Mouse (Mus musculus) kidney, adult 2 months (tissue): ENCODE results near the gene Ip6k3. TPM values are rescaled to one million over a fixed set of nuclear protein-coding genes. Genes with fewer than 3 reads are reported as not detected.

Experiments used
- DNase-seq: peaks from one replicate; pipeline ENCODE4 v3.0.0; 2021
- H3K27ac ChIP-seq: fragments of 200-500 bp; 2 replicates; pipeline ENCODE4 v1.5.1; 2012; ENCODE audit warnings: low read depth, low read length, control low read depth, inconsistent platforms; ENCODE audit not compliant: insufficient read depth
- H3K27me3 ChIP-seq: fragments of 200-500 bp; replicated peaks from 2 replicates; pipeline ENCODE4 v1.6.1; 2012; ENCODE audit warnings: mild to moderate bottlenecking, moderate library complexity, low read length, inconsistent platforms; ENCODE audit not compliant: control insufficient read depth, insufficient read depth
- H3K36me3 ChIP-seq: fragments of 200-500 bp; 2 replicates; pipeline ENCODE4 v1.6.1; 2012; ENCODE audit warnings: mild to moderate bottlenecking, moderate library complexity, low read length, inconsistent platforms; ENCODE audit not compliant: control insufficient read depth, insufficient read depth
- H3K4me1 ChIP-seq: fragments of 200-500 bp; 2 replicates; pipeline ENCODE4 v1.6.1; 2011; ENCODE audit warnings: low read length; ENCODE audit not compliant: control insufficient read depth, insufficient read depth
- H3K4me3 ChIP-seq: fragments of 200-500 bp; 2 replicates; pipeline ENCODE4 v1.5.1; 2011; ENCODE audit warnings: mild to moderate bottlenecking, low read depth, low read length, control low read depth; ENCODE audit not compliant: insufficient read depth
- CTCF ChIP-seq: fragments of 200-500 bp; conservative IDR thresholded peaks from 2 replicates; pipeline ENCODE4 v1.5.1; 2011; ENCODE audit warnings: low read depth, mild to moderate bottlenecking, control low read depth, low read length, moderate library complexity, mixed read lengths; ENCODE audit not compliant: insufficient read depth, insufficient read length
- POLR2A ChIP-seq: fragments of 200-500 bp; IDR thresholded peaks from one replicate; pipeline ENCODE4 v1.6.1; 2011; ENCODE audit warnings: low read depth, low read length, control low read depth
- WGBS: fragments of 180-500 bp; shearing (Covaris S2); methylation state at CpG from one replicate; pipeline ENCODE4 v1.1.7; 2018; 5-methylcytosine and 5-hydroxymethylcytosine counted together
- polyA plus RNA-seq: library from polyadenylated mRNA; depleted of rRNA; stranded (reverse); fragments of >200 nt; gene quantifications from 2 replicates; pipeline ENCODE4 v1.2.3, GENCODE M21; 2012

The Ip6k3 gene
- polyA plus RNA-seq, 1 experiment: 1.1 TPM

- no peak for DNase-seq
- H3K4me1 ChIP-seq: peaks cover 4% of the 10 kb centered on the region
- no peak for TF ChIP-seq CTCF
- TF ChIP-seq POLR2A: no peak
- 62% methylated on average over 9 of the region's 9 CpGs for WGBS
- H3K27ac ChIP-seq: no peak overlapping the region
- H3K27me3 ChIP-seq: no peaks in the 10 kb centered on the region
- H3K36me3 ChIP-seq: no peaks in the 10 kb centered on the region
- no peak overlapping the region for H3K4me3 ChIP-seq
These were observed 37.3 kb downstream of the Ip6k3 start for GRCm38 (mm10) chr17:27130246-27130645.

GRCm38 (mm10) chr17:27129819-27130218 is 37.8 kb downstream of the Ip6k3 start:
- Histone ChIP-seq H3K36me3 (no peaks in the 10 kb centered on the region), H3K4me3 (no peak overlapping the region), H3K27me3 (no peaks in the 10 kb centered on the region), H3K4me1 (peaks cover 4% of the 10 kb centered on the region), H3K27ac (no peak overlapping the region)
- TF ChIP-seq POLR2A (no peak), CTCF (no peak)
- no peak for DNase-seq
- WGBS: 84% methylated on average over 7 of the region's 7 CpGs

- peaks cover 4% of the 10 kb centered on the region for H3K4me1 ChIP-seq
- no peak overlapping the region for H3K4me3 ChIP-seq
- no peaks in the 10 kb centered on the region for H3K27me3 ChIP-seq
- 57% methylated on average over 13 of the region's 13 CpGs for WGBS
- no peak for DNase-seq
- no peak for TF ChIP-seq POLR2A
- TF ChIP-seq CTCF: no peak
- no peak overlapping the region for H3K27ac ChIP-seq
- H3K36me3 ChIP-seq: no peaks in the 10 kb centered on the region
These were observed 38.3 kb downstream of the Ip6k3 start for GRCm38 (mm10) chr17:27129291-27129690.

- no peak overlapping the region for H3K27ac ChIP-seq
- TF ChIP-seq POLR2A (no peak), CTCF (no peak)
- H3K4me1 ChIP-seq: peaks cover 2% of the 10 kb centered on the region
- H3K36me3 ChIP-seq: no peaks in the 10 kb centered on the region
- DNase-seq: no peak
- H3K4me3 ChIP-seq: no peak overlapping the region
- no peaks in the 10 kb centered on the region for H3K27me3 ChIP-seq
- WGBS: 93% methylated on average over 5 of the region's 5 CpGs
These were observed 39.4 kb downstream of the Ip6k3 start for GRCm38 (mm10) chr17:27128189-27128588.

DNA sequence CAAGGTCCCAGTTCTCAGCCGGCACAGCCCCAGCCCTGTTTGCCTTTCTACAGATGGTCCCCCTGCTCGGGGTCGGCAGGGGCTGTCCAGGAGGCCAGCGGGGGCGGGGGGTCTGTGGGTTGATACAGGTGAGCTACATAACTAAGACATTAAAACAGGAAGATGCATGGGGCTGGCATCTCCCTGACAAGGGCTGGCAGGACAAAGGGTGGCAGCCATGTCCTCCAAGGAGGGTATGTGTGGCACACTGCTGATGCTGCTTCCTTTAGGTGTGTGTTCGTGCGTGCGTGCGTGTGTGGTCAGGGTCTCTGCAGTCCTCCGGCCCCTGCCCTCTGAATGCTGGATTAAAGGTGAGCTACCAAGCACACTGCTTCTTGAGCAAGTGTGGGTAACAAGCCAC is 40.6 kb downstream of the Ip6k3 start:
- TF ChIP-seq POLR2A: no peak
- no peak for TF ChIP-seq CTCF
- H3K4me3 ChIP-seq: no peak overlapping the region
- no peak for DNase-seq
- H3K27me3 ChIP-seq: no peaks in the 10 kb centered on the region
- 83% methylated on average over 10 of the region's 10 CpGs for WGBS
- no peaks in the 10 kb centered on the region for H3K4me1 ChIP-seq
- H3K36me3 ChIP-seq: no peaks in the 10 kb centered on the region
- no peak overlapping the region for H3K27ac ChIP-seq

- no peaks in the 10 kb centered on the region for H3K36me3 ChIP-seq
- 91% methylated on average over 11 of the region's 11 CpGs for WGBS
- TF ChIP-seq POLR2A: no peak
- no peak for TF ChIP-seq CTCF
- H3K4me3 ChIP-seq: no peak overlapping the region
- DNase-seq: no peak
- no peaks in the 10 kb centered on the region for H3K27me3 ChIP-seq
- H3K27ac ChIP-seq: no peak overlapping the region
- no peaks in the 10 kb centered on the region for H3K4me1 ChIP-seq
These were observed 41.9 kb downstream of the Ip6k3 start for GRCm38 (mm10) chr17:27125669-27126202.

- H3K27ac ChIP-seq: no peak overlapping the region; the same call in 1 of the 2 replicates
These were observed 42.4 kb downstream of the Ip6k3 start for GRCm38 (mm10) chr17:27125185-27125584.

GRCm38 (mm10) chr17:27123813-27124375 is 43.7 kb downstream of the Ip6k3 start:
- no peak overlapping the region for H3K27ac ChIP-seq
- no peak overlapping the region for H3K4me3 ChIP-seq
- TF ChIP-seq POLR2A: no peak
- no peak for TF ChIP-seq CTCF
- H3K27me3 ChIP-seq: no peaks in the 10 kb centered on the region
- no peaks in the 10 kb centered on the region for H3K4me1 ChIP-seq
- no peak for DNase-seq
- H3K36me3 ChIP-seq: no peaks in the 10 kb centered on the region
- 71% methylated on average over 7 of the region's 7 CpGs for WGBS

More at GRCm38 (mm10) chr17:27125185-27125584, 42.4 kb downstream of the Ip6k3 start:
- DNase-seq: peak; percentile 70
- TF ChIP-seq CTCF (peak; percentile 77), POLR2A (no peak)
- Histone ChIP-seq H3K4me3 (no peak overlapping the region), H3K27me3 (no peaks in the 10 kb centered on the region), H3K4me1 (no peaks in the 10 kb centered on the region), H3K36me3 (no peaks in the 10 kb centered on the region)
- 44% methylated on average over 12 of the region's 12 CpGs for WGBS
